Mouse (Mus musculus): ENCODE data around the gene Krtap5-4. TPM values are rescaled to one million over a fixed set of nuclear protein-coding genes. Genes with fewer than 3 reads are reported as not detected.

The Krtap5-4 gene
- polyA plus RNA-seq, 1 experiment from 2014 or later, result not detected

GRCm38 (mm10) chr7:142351569-142351968 lies 48.2 kb downstream of the Krtap5-4 start:
- no peak overlapping the region for H3K27ac ChIP-seq (ENCODE audit: low read depth, low read length)
- no peak overlapping the region for H3K9ac ChIP-seq (ENCODE audit: low read depth, low read length)
- ATAC-seq, result no peak
- H3K36me3 ChIP-seq (ENCODE audit: control insufficient read depth, insufficient read depth, low read length), result no peaks in the 10 kb centered on the region
- WGBS, result 61% methylated on average over 5 of the region's 5 CpGs
- no peaks in the 10 kb centered on the region for H3K9me3 ChIP-seq (ENCODE audit: control insufficient read depth, low read length)
- no peak overlapping the region for H3K4me2 ChIP-seq (ENCODE audit: low read length)
- H3K4me3 ChIP-seq (ENCODE audit: low read length), result no peak overlapping the region
- H3K4me1 ChIP-seq (ENCODE audit: control insufficient read depth, insufficient read depth, low read depth, low read length), result peaks cover 4% of the 10 kb centered on the region; the same call in 1 of the 2 replicates
- H3K27me3 ChIP-seq (replicated peaks; ENCODE audit: control insufficient read depth, insufficient read depth, low read length), result no peaks in the 10 kb centered on the region

DNA sequence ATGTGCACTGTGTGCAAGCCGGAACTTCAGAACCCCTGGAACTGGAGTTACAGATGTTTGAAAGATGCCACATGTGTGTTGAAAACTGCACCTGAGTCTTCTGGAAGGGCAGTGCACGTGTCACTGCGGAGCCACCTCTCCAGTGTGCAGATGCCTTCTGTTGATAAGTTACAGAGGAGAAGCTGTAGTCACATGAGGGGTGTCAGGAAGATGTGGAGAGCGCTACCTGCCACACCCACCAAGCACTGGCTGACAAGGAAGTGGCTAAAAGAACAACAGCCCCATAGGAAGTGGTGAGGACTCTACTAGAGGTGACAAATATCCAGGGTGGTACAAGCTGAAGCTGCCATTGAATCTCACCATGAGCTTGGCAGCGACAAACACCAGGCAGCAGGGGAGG lies 50.5 kb downstream of the Krtap5-4 start:
- Histone ChIP-seq H3K9me3 (ENCODE audit: control insufficient read depth, low read length) (no peaks in the 10 kb centered on the region), H3K27me3 (replicated peaks; ENCODE audit: control insufficient read depth, insufficient read depth, low read length) (no peaks in the 10 kb centered on the region), H3K36me3 (ENCODE audit: control insufficient read depth, insufficient read depth, low read length) (no peaks in the 10 kb centered on the region), H3K27ac (ENCODE audit: low read depth, low read length) (no peak overlapping the region), H3K4me2 (ENCODE audit: low read length) (no peak overlapping the region), H3K9ac (ENCODE audit: low read depth, low read length) (no peak overlapping the region), H3K4me1 (ENCODE audit: control insufficient read depth, insufficient read depth, low read depth, low read length) (peaks cover 4% of the 10 kb centered on the region; the same call in 1 of the 2 replicates), H3K4me3 (ENCODE audit: low read length) (no peak overlapping the region)
- ATAC-seq, result no peak
- WGBS, result 75% methylated on average over 5 of the region's 5 CpGs

Other genes with a start within 250 kb of the Krtap5-4 start
- 52.7 and 55.9 TPM in 2 replicates for gene Mob2, start 242.5 kb upstream of the Krtap5-4 start, polyA plus RNA-seq (2015; fragmentation: Nextera tagmentation; extraction: Ambion mirVana)
- gene Dusp8, start 207.7 kb upstream of the Krtap5-4 start, polyA plus RNA-seq (2015; fragmentation: Nextera tagmentation; extraction: Ambion mirVana), result 109 and 117 TPM in 2 replicates
- 0.25 TPM in 2 replicates for gene Gm45618, start 182.8 kb upstream of the Krtap5-4 start, polyA plus RNA-seq (2015; fragmentation: Nextera tagmentation; extraction: Ambion mirVana)
- gene Gm39115, start 167.5 kb upstream of the Krtap5-4 start, polyA plus RNA-seq (2015; fragmentation: Nextera tagmentation; extraction: Ambion mirVana), result 0.24 TPM in 2 replicates
- gene Gm45337, start 158.9 kb upstream of the Krtap5-4 start, polyA plus RNA-seq (2015; fragmentation: Nextera tagmentation; extraction: Ambion mirVana), result not detected in 2 replicates
- not detected in 2 replicates for gene Gm29735, start 146.4 kb upstream of the Krtap5-4 start, polyA plus RNA-seq (2015; fragmentation: Nextera tagmentation; extraction: Ambion mirVana)
- gene Gm4553, start 137.8 kb upstream of the Krtap5-4 start, polyA plus RNA-seq (2015; fragmentation: Nextera tagmentation; extraction: Ambion mirVana), result not detected in 2 replicates
- not detected in 2 replicates for gene Krtap5-2, start 127.5 kb upstream of the Krtap5-4 start, polyA plus RNA-seq (2015; fragmentation: Nextera tagmentation; extraction: Ambion mirVana)
- gene Gm10153, start 113.2 kb upstream of the Krtap5-4 start, polyA plus RNA-seq (2015; fragmentation: Nextera tagmentation; extraction: Ambion mirVana), result not detected in 2 replicates
- not detected in 2 replicates for gene Krtap5-3, start 102.2 kb upstream of the Krtap5-4 start, polyA plus RNA-seq (2015; fragmentation: Nextera tagmentation; extraction: Ambion mirVana)
- not detected in 2 replicates for gene Gm7579, start 91.7 kb upstream of the Krtap5-4 start, polyA plus RNA-seq (2015; fragmentation: Nextera tagmentation; extraction: Ambion mirVana)
- gene Krtap5-5, start 73.6 kb upstream of the Krtap5-4 start, polyA plus RNA-seq (2015; fragmentation: Nextera tagmentation; extraction: Ambion mirVana), result not detected in 2 replicates
- not detected in 2 replicates for gene Gm40460, start 62.5 kb upstream of the Krtap5-4 start, polyA plus RNA-seq (2015; fragmentation: Nextera tagmentation; extraction: Ambion mirVana)
- gene Gm2431, start 45.2 kb upstream of the Krtap5-4 start, polyA plus RNA-seq (2015; fragmentation: Nextera tagmentation; extraction: Ambion mirVana), result not detected in 2 replicates
- not detected in 2 replicates for gene Gm4559, start 29.2 kb upstream of the Krtap5-4 start, polyA plus RNA-seq (2015; fragmentation: Nextera tagmentation; extraction: Ambion mirVana)
- gene Krtap5-1, start 6.4 kb upstream of the Krtap5-4 start, polyA plus RNA-seq (2015; fragmentation: Nextera tagmentation; extraction: Ambion mirVana), result not detected in 2 replicates
- 13.3 and 14.9 TPM in 2 replicates for gene Ifitm10, start 70.2 kb downstream of the Krtap5-4 start, polyA plus RNA-seq (2015; fragmentation: Nextera tagmentation; extraction: Ambion mirVana)
- gene Gm49369, start 79.1 kb downstream of the Krtap5-4 start, polyA plus RNA-seq (2015; fragmentation: Nextera tagmentation; extraction: Ambion mirVana), result 6.4 TPM in 1 of 2 replicates, not detected in the other
- 356 and 378 TPM in 2 replicates for gene Ctsd, start 84.5 kb downstream of the Krtap5-4 start, polyA plus RNA-seq (2015; fragmentation: Nextera tagmentation; extraction: Ambion mirVana)
- not detected in 2 replicates for gene Syt8, start 131.3 kb downstream of the Krtap5-4 start, polyA plus RNA-seq (2015; fragmentation: Nextera tagmentation; extraction: Ambion mirVana)
- gene Tnni2, start 138.3 kb downstream of the Krtap5-4 start, polyA plus RNA-seq (2015; fragmentation: Nextera tagmentation; extraction: Ambion mirVana), result 2.0 and 22.5 TPM in 2 replicates
- 5.5 and 6.0 TPM in 2 replicates for gene Lsp1, start 157.3 kb downstream of the Krtap5-4 start, polyA plus RNA-seq (2015; fragmentation: Nextera tagmentation; extraction: Ambion mirVana)
- gene Tnnt3, start 195.3 kb downstream of the Krtap5-4 start, polyA plus RNA-seq (2015; fragmentation: Nextera tagmentation; extraction: Ambion mirVana), result 3.1 and 25.7 TPM in 2 replicates
- 22.3 and 26.2 TPM in 2 replicates for gene Mrpl23, start 229.1 kb downstream of the Krtap5-4 start, polyA plus RNA-seq (2015; fragmentation: Nextera tagmentation; extraction: Ambion mirVana)

All from hindbrain, embryonic 16.5 days (tissue).